Mouse (Mus musculus) gastrocnemius, postnatal 36 days (tissue): ENCODE results near the gene Zfp27. TPM values are rescaled to one million over a fixed set of nuclear protein-coding genes. Genes with fewer than 3 reads are reported as not detected.

Source experiments
- DNase-seq, 2 experiments: peaks; one replicate each; pipeline ENCODE4 v3.0.0; 2022
- intact Hi-C: fragments of 180-260 bp; cut with DNase I; formaldehyde crosslinking; loops from one replicate; pipeline ENCODE4 v1.15.1; 2025
- long read RNA-seq, 2 experiments: library from polyadenylated mRNA; stranded (forward); transcript quantifications; one replicate each; pipeline ENCODE4 v2.0.0; 2021
- total RNA-seq, 2 experiments: library from RNA; stranded (reverse); gene quantifications; 2 replicates each; pipeline ENCODE4 v1.2.3; 2021

The Zfp27 gene
- 1 to 10 TPM; 6.1 to 7.9 TPM for total RNA-seq
- long read RNA-seq, experiment 1, partial matches to known transcripts: 0 of 3 reads
- long read RNA-seq, experiment 1, other reads (novel, unspliced or antisense): 2 of 3 reads
- long read RNA-seq, experiment 2, transcript Zfp27-201 (5 exons, 3,150 nt): major isoform, 5 of 9 reads
- long read RNA-seq, experiment 2, partial matches to known transcripts: 0 of 9 reads
- long read RNA-seq, experiment 2, other reads (novel, unspliced or antisense): 4 of 9 reads

- intact Hi-C loops: no loop called here
- peak; percentile 30 to 53 for DNase-seq
Measured at GRCm38 (mm10) chr7:29905966-29906681, at the start of gene Zfp27. Gene Zfp27 (minus strand): TSS chr7:29906572.

- intact Hi-C loops: no loop called here
- peak in 1 of 2 experiments; percentile 23 for DNase-seq
Measured at GRCm38 (mm10) chr7:29954731-29955130, 48.4 kb upstream of the Zfp27 start.

- peak; percentile 56 to 73 for DNase-seq
- intact Hi-C loops: no loop called here
Measured at GRCm38 (mm10) chr7:29953513-29954401, 47.4 kb upstream of the Zfp27 start, which contains the start of gene Zfp74. Gene Zfp74 (minus strand): TSS chr7:29954089.

- intact Hi-C loops: no loop called here
- DNase-seq: no peak
Measured at GRCm38 (mm10) chr7:29953086-29953485, 46.7 kb upstream of the Zfp27 start.

GRCm38 (mm10) chr7:29944201-29944600 is 37.8 kb upstream of the Zfp27 start:
- DNase-seq: no peak
- intact Hi-C loops: no loop called here

GRCm38 (mm10) chr7:29943720-29944119 is 37.3 kb upstream of the Zfp27 start:
- intact Hi-C loops: no loop called here
- DNase-seq: no peak

GRCm38 (mm10) chr7:29942740-29943139 is 36.4 kb upstream of the Zfp27 start:
- intact Hi-C loops: no loop called here

GRCm38 (mm10) chr7:29941027-29941426 is 34.7 kb upstream of the Zfp27 start:
- no peak for DNase-seq
- intact Hi-C loops: no loop called here

More at GRCm38 (mm10) chr7:29942740-29943139, 36.4 kb upstream of the Zfp27 start:
- DNase-seq: no peak

- intact Hi-C loops: no loop called here
- DNase-seq: no peak
Measured at GRCm38 (mm10) chr7:29938856-29939255, 32.5 kb upstream of the Zfp27 start.

GRCm38 (mm10) chr7:29922780-29923179 is 16.4 kb upstream of the Zfp27 start:
- DNase-seq: peak in 1 of 2 experiments; percentile 42
- intact Hi-C loops: no loop called here

- intact Hi-C loops: no loop called here
- no peak for DNase-seq
Measured at GRCm38 (mm10) chr7:29921439-29922093, 15.2 kb upstream of the Zfp27 start.

GRCm38 (mm10) chr7:29918062-29918453 is 11.7 kb upstream of the Zfp27 start:
- intact Hi-C loops: no loop called here
- no peak for DNase-seq

- no peak for DNase-seq
- intact Hi-C loops: no loop called here
Measured at GRCm38 (mm10) chr7:29917371-29918061, 11.1 kb upstream of the Zfp27 start.

GRCm38 (mm10) chr7:29912172-29912571 is 5.8 kb upstream of the Zfp27 start:
- DNase-seq: no peak
- intact Hi-C loops: loop anchor here (5.0 kb wide), 1 partner anchor 95 kb away; the partner anchor contains the start of gene Zfp790

GRCm38 (mm10) chr7:29910252-29910651 is 3.9 kb upstream of the Zfp27 start:
- intact Hi-C loops: loop anchor here (5.0 kb wide), 1 partner anchor 93 kb away; the partner anchor contains the start of gene Zfp790

GRCm38 (mm10) chr7:29908130-29908950 is 2.0 kb upstream of the Zfp27 start, which contains the start of gene Zfp383:
Gene Zfp383 (plus strand): TSS chr7:29908223.
- DNase-seq: peak; percentile 68 to 84
- intact Hi-C loops: no loop called here

More at GRCm38 (mm10) chr7:29910252-29910651, 3.9 kb upstream of the Zfp27 start:
- no peak for DNase-seq

GRCm38 (mm10) chr7:29907206-29907605 is 834 bp upstream of the Zfp27 start:
- DNase-seq: no peak
- intact Hi-C loops: no loop called here

GRCm38 (mm10) chr7:29906682-29907058 is 298 bp upstream of the Zfp27 start:
- intact Hi-C loops: no loop called here

GRCm38 (mm10) chr7:29904101-29904500 is 2.3 kb downstream of the Zfp27 start:
- no peak for DNase-seq
- intact Hi-C loops: no loop called here

More at GRCm38 (mm10) chr7:29906682-29907058, 298 bp upstream of the Zfp27 start:
- no peak for DNase-seq
